Mouse (Mus musculus) ES-Bruce4 (cell line): ENCODE measurements around the gene Dmbx1. TPM values are rescaled to one million over a fixed set of nuclear protein-coding genes. Genes with fewer than 3 reads are reported as not detected.
A peak's percentile ranks its signal among the peaks of the same experiment; 100 is the strongest.

Experiments used
- H3K27ac ChIP-seq: 2 replicates; pipeline ENCODE4 v1.5.1; 2012; ENCODE audit warnings: low read length, inconsistent platforms; ENCODE audit not compliant: insufficient read depth
- H3K27me3 ChIP-seq: 2 replicates; pipeline ENCODE4 v1.6.1; 2012; ENCODE audit warnings: mild to moderate bottlenecking, low read length, inconsistent platforms; ENCODE audit not compliant: control insufficient read depth, poor library complexity, insufficient read depth, severe bottlenecking
- H3K36me3 ChIP-seq: 2 replicates; pipeline ENCODE4 v1.6.1; 2012; ENCODE audit warnings: inconsistent platforms, mild to moderate bottlenecking, low read length, moderate library complexity; ENCODE audit not compliant: control insufficient read depth, poor library complexity, insufficient read depth, severe bottlenecking
- H3K4me1 ChIP-seq: one replicate; pipeline ENCODE4 v1.8.1; 2011; ENCODE audit warnings: low read length; ENCODE audit not compliant: control insufficient read depth, insufficient read depth
- H3K4me3 ChIP-seq: 2 replicates; pipeline ENCODE4 v1.5.1; 2011; ENCODE audit warnings: low read depth, mild to moderate bottlenecking, low read length
- H3K9ac ChIP-seq: 2 replicates; pipeline ENCODE4 v1.6.1; 2012; ENCODE audit warnings: low read depth, mild to moderate bottlenecking, inconsistent platforms; ENCODE audit not compliant: poor library complexity, severe bottlenecking
- H3K9me3 ChIP-seq: replicated peaks from 2 replicates; pipeline ENCODE4 v1.6.1; 2012; ENCODE audit warnings: mild to moderate bottlenecking, low read length, inconsistent platforms; ENCODE audit not compliant: control insufficient read depth, poor library complexity, insufficient read depth, severe bottlenecking
- CTCF ChIP-seq: IDR thresholded peaks from one replicate; pipeline ENCODE4 v1.8.1; 2011; ENCODE audit warnings: low read depth, low read length
- EP300 ChIP-seq: IDR thresholded peaks from 2 replicates; pipeline ENCODE4 v1.6.1; 2011; ENCODE audit warnings: low read depth, low read length; ENCODE audit not compliant: insufficient read depth
- POLR2A ChIP-seq: IDR thresholded peaks from one replicate; pipeline ENCODE4 v1.8.1; 2011; ENCODE audit warnings: low read length; ENCODE audit not compliant: insufficient read depth
- polyA plus RNA-seq: library from polyadenylated mRNA; stranded (reverse); fragments of >200 nt; gene quantifications from 2 replicates; pipeline ENCODE4 v1.2.4, GENCODE M21; 2011; ENCODE audit warnings: low read depth; ENCODE audit not compliant: missing spikeins, insufficient read depth, insufficient read length

Gene Dmbx1
- polyA plus RNA-seq, 1 experiment, result 0.88 TPM

DNA sequence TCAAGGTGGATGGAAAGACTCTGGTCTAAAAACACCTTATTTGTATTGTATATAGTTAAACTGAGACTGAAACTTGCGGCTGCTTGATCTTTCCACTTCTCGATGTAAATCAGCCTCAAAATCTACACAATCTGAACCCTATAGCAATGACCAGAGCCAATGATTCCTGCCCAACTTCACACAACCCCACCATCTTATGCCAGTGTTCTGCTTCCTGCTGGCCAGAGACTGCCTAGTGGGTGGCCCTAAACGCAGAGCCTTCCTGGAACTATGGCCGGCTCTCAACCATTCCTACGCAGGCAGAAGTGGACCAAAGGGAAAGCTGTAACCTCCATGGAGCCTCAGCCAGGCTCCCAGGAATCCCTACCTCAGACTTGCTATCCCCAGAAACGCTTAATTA is 24.0 kb upstream of the Dmbx1 start:
- Histone ChIP-seq H3K4me1 (no peaks in the 10 kb centered on the region), H3K4me3 (no peak overlapping the region), H3K36me3 (no peaks in the 10 kb centered on the region), H3K27me3 (peaks cover 6% of the 10 kb centered on the region; the same call in 1 of the 2 replicates), H3K27ac (no peak overlapping the region), H3K9me3 (no peaks in the 10 kb centered on the region), H3K9ac (no peak overlapping the region)
- TF ChIP-seq CTCF (no peak), POLR2A (no peak), EP300 (no peak)

DNA sequence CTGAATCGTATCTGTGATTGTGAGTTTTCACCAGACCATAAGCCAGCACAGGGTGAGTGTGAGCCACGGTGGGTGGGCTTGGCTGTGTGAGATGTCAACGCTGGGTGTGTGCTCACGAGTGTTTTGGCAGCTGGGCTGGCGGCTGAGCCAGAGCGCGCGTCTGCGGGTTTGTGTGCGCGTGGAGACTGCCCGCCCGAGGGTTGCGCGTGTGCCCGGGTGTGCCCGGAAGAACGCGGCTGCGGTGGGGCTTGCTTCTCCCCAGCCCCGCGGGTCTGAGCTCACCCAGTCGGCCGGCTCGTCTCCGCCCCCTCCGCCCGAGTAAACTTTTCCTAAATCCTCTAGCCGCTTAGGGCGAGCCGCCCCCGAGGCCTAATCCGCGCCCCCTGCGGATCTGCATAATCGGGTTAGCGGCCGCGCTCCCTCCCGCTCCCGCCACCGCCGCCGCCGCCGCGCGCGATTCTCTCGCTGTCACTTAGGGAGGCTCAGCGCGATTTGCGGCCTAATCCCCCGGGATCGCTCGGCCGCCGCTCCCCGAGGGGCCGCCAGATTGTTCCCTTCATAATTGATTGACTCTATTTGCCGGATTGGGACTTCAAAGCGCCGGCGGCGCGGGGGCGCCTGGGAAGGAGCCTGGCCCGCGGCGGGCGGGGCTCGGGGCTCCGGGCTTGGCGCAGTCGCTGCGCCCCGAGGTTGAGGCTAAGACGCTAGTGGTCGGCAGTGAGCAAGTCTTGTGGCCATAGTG is 23.1 kb upstream of the Dmbx1 start:
- no peaks in the 10 kb centered on the region for H3K9me3 ChIP-seq
- peak overlapping the region; percentile 60 for H3K9ac ChIP-seq
- TF ChIP-seq EP300, result no peak
- TF ChIP-seq POLR2A, result no peak
- TF ChIP-seq CTCF, result no peak
- H3K4me1 ChIP-seq, result no peaks in the 10 kb centered on the region
- H3K27me3 ChIP-seq, result peaks cover 5% of the 10 kb centered on the region; the same call in 1 of the 2 replicates
- H3K27ac ChIP-seq, result no peak overlapping the region
- H3K4me3 ChIP-seq, result peak overlapping the region; percentile 47
- no peaks in the 10 kb centered on the region for H3K36me3 ChIP-seq

DNA sequence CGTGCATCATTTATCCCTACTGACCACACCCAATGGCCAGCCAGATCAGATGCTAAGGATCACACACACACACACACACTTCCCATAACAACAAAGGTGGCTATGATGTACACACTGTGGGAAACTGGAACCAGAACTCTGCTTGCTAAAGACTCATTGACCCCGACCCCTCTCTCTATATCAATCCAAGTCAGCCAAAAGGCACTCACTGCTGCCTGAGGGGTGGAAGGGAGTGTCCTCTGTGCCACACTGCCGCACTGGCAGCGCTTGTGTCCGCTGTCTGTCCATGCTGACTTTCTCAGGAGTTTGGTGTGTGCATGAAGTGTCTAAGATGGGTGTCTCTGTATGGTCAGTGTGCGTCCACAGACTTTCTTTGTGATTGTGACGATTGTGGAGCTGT is 22.3 kb upstream of the Dmbx1 start:
- TF ChIP-seq EP300 (no peak), POLR2A (no peak), CTCF (no peak)
- no peaks in the 10 kb centered on the region for H3K36me3 ChIP-seq
- H3K27me3 ChIP-seq, result peaks cover 4% of the 10 kb centered on the region; the same call in 1 of the 2 replicates
- H3K4me3 ChIP-seq, result no peak overlapping the region
- H3K9ac ChIP-seq, result no peak overlapping the region
- no peak overlapping the region for H3K27ac ChIP-seq
- H3K9me3 ChIP-seq, result no peaks in the 10 kb centered on the region
- no peaks in the 10 kb centered on the region for H3K4me1 ChIP-seq

DNA sequence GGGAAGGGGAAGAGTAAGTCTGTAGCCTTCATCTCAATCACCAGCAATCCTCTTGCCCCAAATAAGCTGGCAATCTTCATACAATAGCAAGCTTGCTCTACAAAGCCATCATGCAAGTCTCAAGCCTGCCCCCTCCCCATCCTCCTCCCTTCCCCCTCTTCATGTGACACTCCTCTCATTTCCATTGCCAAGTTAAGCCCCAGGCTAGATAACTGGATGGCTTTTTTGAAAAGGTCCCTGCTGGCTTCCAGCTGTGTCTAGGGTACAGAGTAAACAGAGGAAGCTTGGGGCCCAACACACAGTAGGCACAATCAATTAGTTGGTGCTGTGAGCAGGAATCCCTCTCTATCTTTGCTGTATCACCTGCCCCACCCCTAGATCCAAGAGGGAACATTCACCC is 19.8 kb upstream of the Dmbx1 start:
- Histone ChIP-seq H3K9me3 (no peaks in the 10 kb centered on the region), H3K9ac (no peak overlapping the region), H3K4me1 (no peaks in the 10 kb centered on the region), H3K27ac (no peak overlapping the region), H3K4me3 (no peak overlapping the region), H3K27me3 (peaks cover 4% of the 10 kb centered on the region; the same call in 1 of the 2 replicates), H3K36me3 (no peaks in the 10 kb centered on the region)
- TF ChIP-seq CTCF, result no peak
- no peak for TF ChIP-seq POLR2A
- no peak for TF ChIP-seq EP300

DNA sequence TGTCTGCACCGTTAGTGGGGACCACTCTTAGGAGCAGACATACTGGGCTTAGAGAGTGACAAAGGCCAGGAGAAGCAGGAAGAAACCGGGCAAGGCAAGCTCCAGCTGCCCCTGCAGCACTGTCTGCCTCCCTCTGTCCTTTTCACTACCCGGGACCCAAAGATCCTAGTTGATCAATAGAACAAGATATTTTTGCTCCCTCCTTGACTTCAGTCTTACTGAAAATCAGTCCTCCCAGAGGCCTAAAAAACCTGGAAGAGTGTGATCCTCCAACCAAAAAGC is 15.7 kb upstream of the Dmbx1 start:
- peak overlapping the region; percentile 56 for H3K9ac ChIP-seq
- H3K4me3 ChIP-seq, result peak overlapping the region; percentile 59
- TF ChIP-seq EP300 (no peak), POLR2A (no peak), CTCF (no peak)
- H3K27me3 ChIP-seq, result no peaks in the 10 kb centered on the region
- H3K4me1 ChIP-seq, result peaks cover 2% of the 10 kb centered on the region
- H3K9me3 ChIP-seq, result no peaks in the 10 kb centered on the region
- no peaks in the 10 kb centered on the region for H3K36me3 ChIP-seq
- H3K27ac ChIP-seq, result 0 out of 2 replicates have a peak overlapping the region, but pooled peaks have one; percentile 65

DNA sequence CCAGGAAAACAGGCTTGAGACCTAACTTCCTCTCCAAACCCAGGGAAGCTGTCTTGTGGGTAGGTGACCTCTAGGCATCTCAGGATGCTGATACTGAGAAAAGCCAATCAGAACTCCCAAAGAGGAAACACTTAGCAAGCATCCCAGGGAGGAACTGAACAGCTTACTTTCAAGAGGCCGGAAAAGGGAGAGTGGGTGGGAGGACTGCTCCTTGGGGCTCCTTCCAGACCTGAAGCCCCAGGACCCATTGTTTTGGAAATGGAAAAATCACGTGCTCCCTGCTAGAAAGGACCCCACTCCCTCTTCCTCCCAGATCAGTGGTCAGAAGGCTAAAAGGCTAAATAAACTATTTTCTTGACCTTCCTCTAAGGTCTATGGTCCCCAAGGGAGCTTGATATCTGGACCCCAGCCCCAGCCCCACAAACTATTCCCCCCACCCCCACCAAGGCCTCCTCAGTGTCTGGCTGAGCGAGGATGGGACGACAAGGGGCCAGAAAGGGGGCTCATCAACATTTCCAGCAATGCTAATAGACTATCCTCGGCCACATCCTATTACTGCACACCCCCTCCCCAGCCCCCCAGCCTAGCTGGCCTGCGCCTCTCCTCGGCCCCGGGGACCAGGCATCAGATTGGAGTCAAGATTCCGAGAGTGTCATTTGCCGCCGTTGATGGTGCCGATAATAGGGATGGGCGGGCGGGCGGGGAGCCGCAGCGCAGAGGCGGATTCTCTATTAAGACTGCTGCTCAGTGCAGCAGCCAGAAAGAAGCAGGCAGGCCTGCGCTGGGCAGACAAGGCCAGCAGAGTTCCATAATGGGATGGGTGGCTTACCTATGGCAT is 15.1 kb upstream of the Dmbx1 start:
- H3K9ac ChIP-seq, result peak overlapping the region; percentile 56
- H3K9me3 ChIP-seq, result no peaks in the 10 kb centered on the region
- no peaks in the 10 kb centered on the region for H3K27me3 ChIP-seq
- peak overlapping the region; percentile 59 for H3K4me3 ChIP-seq
- H3K36me3 ChIP-seq, result no peaks in the 10 kb centered on the region
- H3K4me1 ChIP-seq, result peaks cover 2% of the 10 kb centered on the region
- TF ChIP-seq EP300 (0 out of 2 replicates have a peak, but pooled peaks have one; percentile 26), CTCF (no peak), POLR2A (no peak)
- H3K27ac ChIP-seq, result peak overlapping the region; percentile 65
